Mouse (Mus musculus): ENCODE measurements around the gene Bckdk.
"Not testable (repeated sequence)": the region's sequence is repeated elsewhere in the genome, so short reads cannot be mapped to it uniquely, and the experiment has no call there.

Gene Bckdk

GRCm38 (mm10) chr7:127895891-127896290 lies 8.0 kb upstream of the Bckdk start:
- not testable (repeated sequence) for ATAC-seq (ENCODE audit: low TSS enrichment)

DNA sequence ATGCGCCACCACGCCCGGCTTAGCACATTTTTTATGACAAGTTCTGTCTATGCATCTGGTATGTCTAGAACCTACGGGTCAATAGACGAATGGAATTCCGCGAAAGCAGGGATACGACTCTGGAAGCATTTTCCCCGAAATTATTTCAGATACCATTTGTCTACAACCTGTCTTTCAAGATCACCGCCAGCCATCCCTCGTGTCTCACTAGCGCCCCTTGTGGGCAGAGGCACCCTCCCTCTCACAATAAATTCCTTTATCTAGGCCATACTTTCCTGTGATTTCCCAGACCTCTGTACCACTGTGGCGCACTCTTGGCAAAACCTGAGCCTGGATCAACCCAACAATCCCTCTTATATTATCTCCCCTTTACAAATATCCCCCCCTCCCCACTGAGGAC lies 7.5 kb upstream of the Bckdk start:
- no peak for ATAC-seq (ENCODE audit: low TSS enrichment)

DNA sequence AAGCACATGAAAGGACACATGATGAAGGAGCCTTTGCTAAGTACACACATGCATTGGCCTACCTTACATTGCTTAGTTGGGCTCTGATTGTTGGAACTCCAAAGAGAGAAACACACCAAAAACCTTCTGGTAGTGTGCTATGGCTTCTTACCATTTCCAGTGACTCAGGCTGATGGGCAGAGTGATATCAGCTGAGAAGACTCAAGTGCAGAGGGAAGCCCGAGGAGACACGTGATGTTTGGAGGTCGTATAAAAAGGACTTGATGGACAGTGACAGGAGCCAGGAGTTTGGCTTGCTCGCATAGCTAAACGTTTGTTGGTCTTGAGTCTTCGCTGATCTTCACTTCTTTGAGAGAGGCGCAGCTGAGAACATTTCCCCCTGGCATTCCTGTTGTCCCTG lies 6.3 kb upstream of the Bckdk start:
- ATAC-seq (ENCODE audit: low TSS enrichment) = no peak

GRCm38 (mm10) chr7:127898179-127898956 lies 5.5 kb upstream of the Bckdk start:
- ATAC-seq (ENCODE audit: low TSS enrichment) = no peak

GRCm38 (mm10) chr7:127899997-127900396 lies 3.9 kb upstream of the Bckdk start:
- no peak for ATAC-seq (ENCODE audit: low TSS enrichment)

DNA sequence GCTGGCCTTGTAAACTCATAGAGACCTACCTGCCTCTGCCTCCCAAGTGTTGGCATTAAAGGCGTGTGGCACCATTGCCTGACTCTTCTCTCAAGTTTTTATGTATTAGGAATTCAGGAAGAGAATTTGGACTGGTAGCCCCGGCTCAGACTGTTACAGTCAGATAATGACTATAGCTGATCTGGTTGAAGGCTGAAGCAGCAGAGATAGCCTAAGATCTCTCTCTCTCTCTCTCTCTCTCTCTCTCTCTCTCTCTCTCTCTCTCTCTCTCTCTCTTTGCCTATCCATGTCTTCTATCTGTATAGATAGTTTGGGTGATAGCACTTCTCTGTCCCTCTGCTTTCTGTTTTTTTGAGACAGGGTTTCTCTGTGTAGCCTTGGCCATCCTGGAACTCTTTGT lies 2.1 kb upstream of the Bckdk start:
- ATAC-seq (ENCODE audit: low TSS enrichment) = no peak

DNA sequence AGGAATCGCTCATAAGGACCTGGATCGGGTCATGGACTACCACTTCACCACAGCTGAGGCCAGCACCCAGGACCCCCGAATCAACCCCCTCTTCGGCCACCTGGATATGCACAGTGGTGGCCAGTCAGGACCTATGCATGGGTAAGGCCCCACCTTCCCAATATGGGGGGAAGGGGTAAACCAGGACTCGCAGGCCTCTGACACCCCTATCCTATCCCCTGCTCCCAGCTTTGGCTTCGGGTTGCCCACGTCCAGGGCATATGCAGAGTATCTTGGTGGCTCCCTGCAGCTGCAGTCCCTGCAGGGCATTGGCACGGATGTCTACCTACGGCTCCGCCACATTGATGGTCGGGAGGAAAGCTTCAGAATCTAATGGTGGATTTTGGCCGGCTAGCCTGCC lies 4.1 kb downstream of the Bckdk start:
- ATAC-seq (ENCODE audit: low TSS enrichment) = no peak

- no peak for ATAC-seq (ENCODE audit: low TSS enrichment)
Observed at GRCm38 (mm10) chr7:127908656-127909055, 4.8 kb downstream of the Bckdk start.

GRCm38 (mm10) chr7:127912190-127912871 lies 8.4 kb downstream of the Bckdk start, which contains the start of gene Kat8:
TSS of gene Kat8 (plus strand) at chr7:127912516.
- ATAC-seq (ENCODE audit: low TSS enrichment) = peak; percentile 97

DNA sequence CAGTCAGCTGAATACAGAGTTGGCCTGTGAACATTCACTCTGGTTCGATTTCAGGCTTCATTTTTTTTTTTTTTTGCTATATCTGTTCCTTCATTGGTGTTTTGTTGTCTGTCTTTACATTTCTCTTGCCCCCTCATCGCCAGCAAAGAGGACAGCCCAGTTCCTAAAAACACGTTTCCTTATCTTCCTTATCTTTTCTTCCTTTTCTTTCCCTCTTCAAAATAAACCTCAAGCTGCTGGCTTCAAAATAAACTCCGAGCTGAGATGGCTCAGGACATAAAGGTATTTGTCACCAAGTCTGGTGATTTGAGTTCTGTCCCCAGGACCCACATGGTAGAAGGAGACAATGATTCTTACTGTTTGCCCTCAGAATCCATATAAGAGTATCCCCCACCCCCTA lies 9.1 kb downstream of the Bckdk start:
- ATAC-seq (ENCODE audit: low TSS enrichment) = no peak

DNA sequence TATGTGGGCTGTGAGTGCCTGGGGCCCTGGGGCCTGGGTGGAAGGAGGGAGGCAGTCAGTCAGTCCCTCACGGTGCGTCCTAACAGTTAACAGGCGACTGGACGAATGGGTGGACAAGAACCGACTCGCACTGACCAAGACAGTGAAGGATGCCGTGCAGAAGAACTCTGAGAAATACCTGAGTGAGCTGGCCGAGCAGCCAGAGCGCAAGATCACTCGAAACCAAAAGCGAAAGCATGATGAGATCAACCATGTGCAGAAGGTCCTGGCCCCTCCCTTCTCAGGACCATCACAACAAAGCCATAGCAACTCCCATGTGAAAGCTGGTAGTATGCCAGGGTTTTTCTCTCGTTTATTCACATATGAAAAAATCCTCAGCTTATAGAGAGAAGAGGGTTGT lies 11.4 kb downstream of the Bckdk start:
- ATAC-seq (ENCODE audit: low TSS enrichment) = no peak

DNA sequence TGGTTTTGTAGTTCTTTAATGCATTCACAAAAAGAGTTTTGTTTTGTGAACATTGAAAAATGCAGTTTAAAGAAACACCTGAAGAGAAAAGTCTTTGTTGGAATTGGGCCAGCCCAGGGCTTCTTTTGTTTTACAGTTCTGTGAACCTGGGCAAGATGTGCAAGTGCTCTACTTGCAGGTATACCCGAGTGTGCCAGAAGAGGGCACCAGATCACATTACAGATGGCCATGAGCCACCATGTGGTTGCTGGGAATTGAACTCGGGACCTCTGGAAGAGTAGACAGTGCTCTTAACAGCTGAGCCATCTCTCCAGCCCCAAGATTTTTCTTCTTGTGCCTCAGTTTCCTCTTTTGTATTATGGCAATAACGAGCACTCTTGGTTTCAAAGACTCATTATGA lies 14.3 kb downstream of the Bckdk start:
- ATAC-seq (ENCODE audit: low TSS enrichment) = no peak

GRCm38 (mm10) chr7:127919290-127919689 lies 15.4 kb downstream of the Bckdk start:
- no peak for ATAC-seq (ENCODE audit: low TSS enrichment)

DNA sequence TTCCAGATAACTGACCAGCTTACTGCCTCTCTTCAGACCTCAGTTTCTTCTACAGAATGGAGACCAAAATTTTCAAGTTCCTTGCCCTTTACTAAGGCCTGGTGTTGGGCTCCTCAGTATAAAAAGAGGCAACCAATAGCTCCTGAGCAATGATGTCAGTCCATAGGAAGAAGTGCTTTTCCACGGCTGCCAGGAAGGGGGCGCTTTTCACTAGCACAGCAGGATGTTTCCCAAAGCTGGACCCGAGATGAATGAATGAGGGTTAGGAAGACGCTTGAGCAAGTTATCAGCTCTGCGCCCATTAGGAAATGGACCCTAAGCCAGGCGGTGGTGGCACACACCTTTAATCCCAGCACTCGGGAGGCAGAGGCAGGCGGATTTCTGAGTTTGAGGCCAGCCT lies 17.6 kb downstream of the Bckdk start:
- no peak for ATAC-seq (ENCODE audit: low TSS enrichment)

DNA sequence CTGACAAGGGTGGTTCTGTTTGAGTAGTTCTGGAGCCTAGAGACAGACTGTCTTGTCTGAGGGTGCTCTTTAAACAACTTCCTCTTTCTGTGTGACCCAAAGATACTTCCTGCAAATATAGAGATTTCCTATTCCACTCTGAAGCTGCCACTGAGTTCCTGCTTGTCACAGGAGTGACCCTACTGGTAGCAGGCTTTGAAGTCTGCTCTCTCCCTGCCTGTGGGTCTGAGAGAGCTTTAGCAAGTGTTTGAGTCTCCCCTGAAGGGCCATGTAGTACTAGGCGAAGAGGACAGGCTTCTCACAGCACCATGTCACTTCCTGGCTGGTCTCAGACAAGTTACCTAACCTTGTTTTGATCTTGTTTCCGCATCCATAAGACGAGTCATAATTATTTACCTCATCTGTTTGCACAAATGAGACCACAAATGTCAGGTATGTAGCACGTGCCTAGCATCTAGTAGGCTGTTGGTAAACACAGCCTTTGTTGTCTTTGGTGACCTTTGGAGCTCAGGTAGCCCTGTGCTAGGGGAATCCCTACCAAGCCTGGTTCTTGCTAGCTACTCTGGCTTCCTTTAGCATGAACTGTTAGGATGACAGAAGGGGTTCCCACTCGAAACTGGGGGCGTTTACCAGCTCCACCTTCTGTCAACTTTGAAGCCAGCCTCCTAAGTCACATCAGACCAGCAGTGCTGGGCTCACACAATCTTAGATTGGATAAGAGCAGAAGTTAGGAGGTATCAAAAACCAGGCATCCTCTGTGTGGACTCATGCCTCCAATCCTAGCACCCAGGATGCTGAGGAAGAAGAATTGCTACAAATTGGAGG lies 18.8 kb downstream of the Bckdk start:
- ATAC-seq (ENCODE audit: low TSS enrichment) = peak; percentile 41; the same call in 1 of the 2 replicates

DNA sequence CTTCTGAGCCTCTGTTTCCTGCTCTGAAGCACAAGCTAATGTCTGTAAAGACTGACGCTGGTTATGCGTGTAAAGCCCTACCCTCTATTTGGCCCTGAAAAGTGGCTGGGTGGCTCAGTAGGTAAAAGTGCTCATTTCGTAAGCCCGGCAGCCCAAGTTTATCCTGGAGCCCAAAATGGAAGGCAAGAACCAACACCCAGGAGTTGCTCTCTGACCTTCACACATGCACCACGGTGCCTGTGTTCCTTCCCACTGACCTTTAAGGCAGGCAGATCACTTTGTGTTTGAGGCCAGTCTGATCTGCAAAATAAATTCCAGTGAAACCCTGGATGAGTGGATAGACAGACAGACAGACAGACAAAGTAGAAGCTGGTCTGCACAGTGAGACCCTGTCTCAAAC lies 19.8 kb downstream of the Bckdk start:
- no peak for ATAC-seq (ENCODE audit: low TSS enrichment)

GRCm38 (mm10) chr7:127925252-127925651 lies 21.4 kb downstream of the Bckdk start:
- ATAC-seq (ENCODE audit: low TSS enrichment) = no peak

GRCm38 (mm10) chr7:127926066-127926465 lies 22.2 kb downstream of the Bckdk start:
- no peak for ATAC-seq (ENCODE audit: low TSS enrichment)

- ATAC-seq (ENCODE audit: low TSS enrichment) = no peak
Observed at GRCm38 (mm10) chr7:127926846-127927245, 23.0 kb downstream of the Bckdk start.

- ATAC-seq (ENCODE audit: low TSS enrichment) = no peak
Observed at GRCm38 (mm10) chr7:127927726-127928125, 23.8 kb downstream of the Bckdk start.

DNA sequence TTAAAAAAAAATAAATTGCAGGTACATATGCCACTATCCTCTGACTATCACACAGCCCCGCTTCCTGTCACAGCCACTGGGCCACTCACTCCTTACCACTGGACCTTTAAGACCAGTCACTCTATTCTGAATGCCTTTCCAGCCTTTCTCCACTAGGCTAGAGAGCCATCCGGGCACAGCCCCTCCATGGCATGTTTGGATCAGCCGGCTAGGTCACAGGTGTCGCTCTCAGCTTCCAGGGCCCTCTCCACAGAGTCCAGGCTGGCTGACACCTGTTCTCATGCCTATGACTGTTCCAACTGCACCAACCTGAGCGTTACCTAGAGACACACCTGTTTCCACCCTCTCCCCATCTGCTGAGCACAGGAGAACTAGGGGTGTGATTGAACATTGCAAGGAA lies 24.7 kb downstream of the Bckdk start:
- no peak for ATAC-seq (ENCODE audit: low TSS enrichment)

- ATAC-seq (ENCODE audit: low TSS enrichment) = no peak
Observed at GRCm38 (mm10) chr7:127929923-127930322, 26.0 kb downstream of the Bckdk start, which contains the start of gene Prss8. TSS of gene Prss8 (minus strand) at chr7:127930104.

Data from frontal cortex, adult (tissue).